Mouse (Mus musculus): ENCODE data around the gene Wnk1. TPM values are rescaled to one million over a fixed set of nuclear protein-coding genes. Genes with fewer than 3 reads are reported as not detected.
A peak's percentile ranks its signal among the peaks of the same experiment; 100 is the strongest.
"Not testable (repeated sequence)": the region's sequence is repeated elsewhere in the genome, so short reads cannot be mapped to it uniquely, and the experiment has no call there.

The Wnk1 gene
- 86.0 and 94.9 TPM in 2 replicates for polyA plus RNA-seq (2014; fragmentation: Nextera tagmentation; extraction: Ambion mirVana)

- Histone ChIP-seq H3K27ac (replicated peaks in 1 of 2; ENCODE audit: control insufficient read depth in 1 of 2, insufficient read depth in 1 of 2, low read depth in 2 of 2, low read length in 2 of 2) (peak within 1 kb of the TSS; percentile 97 to 99), H3K9me3 (ENCODE audit: control insufficient read depth, low read length) (no peaks in the 10 kb centered on the region), H3K9ac (ENCODE audit: low read length) (peak within 1 kb of the TSS; percentile 97), H3K27me3 (ENCODE audit: control insufficient read depth, insufficient read depth, low read length) (no peaks in the 10 kb centered on the region), H3K4me1 (ENCODE audit: control insufficient read depth in 2 of 2, insufficient read depth in 2 of 2, low read length in 2 of 2) (no peaks in the 10 kb centered on the region; a peak in 1 of 4 replicates), H3K4me3 (ENCODE audit: control insufficient read depth in 1 of 2, insufficient read depth in 1 of 2, low read depth in 1 of 2, low read length in 2 of 2) (peak within 1 kb of the TSS; percentile 73 to 78), H3K36me3 (ENCODE audit: control insufficient read depth, insufficient read depth, low read length) (peaks cover 6% of the 10 kb centered on the region), H3K4me2 (ENCODE audit: low read length) (peak within 1 kb of the TSS; percentile 90)
- ATAC-seq (ENCODE audit: insufficient number of reproducible peaks, insufficient read depth, low FRiP score, low read depth), result peak; percentile 93
- WGBS, result under 1% methylated on average over 50 of the region's 59 CpGs
These were observed at the start of gene Wnk1 for GRCm38 (mm10) chr6:120038366-120039255. Gene Wnk1 (minus strand): TSS chr6:120038672.

DNA sequence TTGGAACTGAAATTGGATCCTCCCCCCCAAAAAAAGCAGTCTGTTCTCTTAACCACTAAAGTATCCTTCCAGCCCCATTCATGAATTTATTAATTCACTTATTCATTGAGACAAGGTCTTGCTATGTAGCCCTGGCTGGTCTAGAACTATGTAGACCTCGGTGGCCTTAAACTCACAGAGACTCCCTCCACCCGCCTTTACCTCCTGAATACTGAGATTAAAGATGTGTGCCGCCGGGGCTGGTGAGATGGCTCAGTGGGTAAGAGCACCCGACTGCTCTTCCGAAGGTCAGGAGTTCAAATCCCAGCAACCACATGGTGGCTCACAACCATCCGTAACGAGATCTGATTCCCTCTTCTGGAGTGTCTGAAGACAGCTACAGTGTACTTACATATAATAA, 48.6 kb upstream of the Wnk1 start:
- not testable (repeated sequence) for H3K27me3 ChIP-seq (ENCODE audit: control insufficient read depth, insufficient read depth, low read length); H3K4me1 ChIP-seq (ENCODE audit: control insufficient read depth in 2 of 2, insufficient read depth in 2 of 2, low read length in 2 of 2); H3K27ac ChIP-seq (replicated peaks in 1 of 2; ENCODE audit: control insufficient read depth in 1 of 2, insufficient read depth in 1 of 2, low read depth in 2 of 2, low read length in 2 of 2); H3K9ac ChIP-seq (ENCODE audit: low read length); H3K4me2 ChIP-seq (ENCODE audit: low read length); H3K4me3 ChIP-seq (ENCODE audit: control insufficient read depth in 1 of 2, insufficient read depth in 1 of 2, low read depth in 1 of 2, low read length in 2 of 2); H3K9me3 ChIP-seq (ENCODE audit: control insufficient read depth, low read length); H3K36me3 ChIP-seq (ENCODE audit: control insufficient read depth, insufficient read depth, low read length); ATAC-seq (ENCODE audit: insufficient number of reproducible peaks, insufficient read depth, low FRiP score, low read depth)
- 89% methylated on average over 6 of the region's 8 CpGs for WGBS

- H3K9me3 ChIP-seq (ENCODE audit: control insufficient read depth, low read length), result no peaks in the 10 kb centered on the region
- H3K4me2 ChIP-seq (ENCODE audit: low read length), result no peak overlapping the region
- no peak for ATAC-seq (ENCODE audit: insufficient number of reproducible peaks, insufficient read depth, low FRiP score, low read depth)
- H3K9ac ChIP-seq (ENCODE audit: low read length), result no peak overlapping the region
- H3K27ac ChIP-seq (replicated peaks in 1 of 2; ENCODE audit: control insufficient read depth in 1 of 2, insufficient read depth in 1 of 2, low read depth in 2 of 2, low read length in 2 of 2), result no peak overlapping the region
- no peak overlapping the region for H3K4me3 ChIP-seq (ENCODE audit: control insufficient read depth in 1 of 2, insufficient read depth in 1 of 2, low read depth in 1 of 2, low read length in 2 of 2)
- WGBS, result 84% methylated on average over 3 of the region's 3 CpGs
- no peaks in the 10 kb centered on the region for H3K4me1 ChIP-seq (ENCODE audit: control insufficient read depth in 2 of 2, insufficient read depth in 2 of 2, low read length in 2 of 2)
- no peaks in the 10 kb centered on the region for H3K36me3 ChIP-seq (ENCODE audit: control insufficient read depth, insufficient read depth, low read length)
- H3K27me3 ChIP-seq (ENCODE audit: control insufficient read depth, insufficient read depth, low read length), result no peaks in the 10 kb centered on the region
These were observed 47.4 kb upstream of the Wnk1 start for GRCm38 (mm10) chr6:120085832-120086231.

- ATAC-seq (ENCODE audit: insufficient number of reproducible peaks, insufficient read depth, low FRiP score, low read depth), result no peak
- H3K9ac ChIP-seq (ENCODE audit: low read length), result no peak overlapping the region
- H3K4me1 ChIP-seq (ENCODE audit: control insufficient read depth in 2 of 2, insufficient read depth in 2 of 2, low read length in 2 of 2), result no peaks in the 10 kb centered on the region
- no peaks in the 10 kb centered on the region for H3K36me3 ChIP-seq (ENCODE audit: control insufficient read depth, insufficient read depth, low read length)
- no peaks in the 10 kb centered on the region for H3K9me3 ChIP-seq (ENCODE audit: control insufficient read depth, low read length)
- H3K4me2 ChIP-seq (ENCODE audit: low read length), result no peak overlapping the region
- no peak overlapping the region for H3K27ac ChIP-seq (replicated peaks in 1 of 2; ENCODE audit: control insufficient read depth in 1 of 2, insufficient read depth in 1 of 2, low read depth in 2 of 2, low read length in 2 of 2)
- H3K27me3 ChIP-seq (ENCODE audit: control insufficient read depth, insufficient read depth, low read length), result no peaks in the 10 kb centered on the region
- WGBS, result 88% methylated on average over 2 of the region's 2 CpGs
- H3K4me3 ChIP-seq (ENCODE audit: control insufficient read depth in 1 of 2, insufficient read depth in 1 of 2, low read depth in 1 of 2, low read length in 2 of 2), result no peak overlapping the region
These were observed 46.5 kb upstream of the Wnk1 start for GRCm38 (mm10) chr6:120084983-120085382.

GRCm38 (mm10) chr6:120083442-120083841, 45.0 kb upstream of the Wnk1 start:
- Histone ChIP-seq H3K27me3 (ENCODE audit: control insufficient read depth, insufficient read depth, low read length) (no peaks in the 10 kb centered on the region), H3K4me1 (ENCODE audit: control insufficient read depth in 2 of 2, insufficient read depth in 2 of 2, low read length in 2 of 2) (no peaks in the 10 kb centered on the region), H3K27ac (replicated peaks in 1 of 2; ENCODE audit: control insufficient read depth in 1 of 2, insufficient read depth in 1 of 2, low read depth in 2 of 2, low read length in 2 of 2) (no peak overlapping the region), H3K4me2 (ENCODE audit: low read length) (no peak overlapping the region), H3K9ac (ENCODE audit: low read length) (no peak overlapping the region), H3K36me3 (ENCODE audit: control insufficient read depth, insufficient read depth, low read length) (no peaks in the 10 kb centered on the region), H3K4me3 (ENCODE audit: control insufficient read depth in 1 of 2, insufficient read depth in 1 of 2, low read depth in 1 of 2, low read length in 2 of 2) (no peak overlapping the region), H3K9me3 (ENCODE audit: control insufficient read depth, low read length) (no peaks in the 10 kb centered on the region)
- no peak for ATAC-seq (ENCODE audit: insufficient number of reproducible peaks, insufficient read depth, low FRiP score, low read depth)
- 71% methylated on average over 6 of the region's 6 CpGs for WGBS

DNA sequence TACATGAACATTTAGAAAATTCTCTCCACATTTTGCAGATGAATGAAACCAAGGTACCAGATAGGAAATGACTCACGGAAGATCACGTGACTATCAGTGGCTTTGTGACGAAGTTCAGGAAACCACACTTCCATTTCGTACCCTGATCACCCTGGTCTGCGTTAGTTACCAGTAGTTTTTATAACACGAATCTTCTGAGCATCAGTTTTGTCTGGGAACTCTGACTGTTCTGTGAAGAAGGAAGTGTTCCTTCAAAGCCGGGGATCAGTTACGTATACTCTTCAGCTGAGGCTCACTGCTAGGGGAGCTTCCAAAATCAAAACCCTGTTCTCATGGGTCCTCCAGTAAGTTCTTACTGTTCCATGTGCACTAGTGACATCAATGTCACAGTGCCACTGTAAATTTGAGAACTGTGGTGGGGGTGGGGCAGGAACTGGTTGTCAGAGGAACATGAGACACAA, 44.5 kb upstream of the Wnk1 start:
- Histone ChIP-seq H3K4me2 (ENCODE audit: low read length) (no peak overlapping the region), H3K4me3 (ENCODE audit: control insufficient read depth in 1 of 2, insufficient read depth in 1 of 2, low read depth in 1 of 2, low read length in 2 of 2) (no peak overlapping the region), H3K9ac (ENCODE audit: low read length) (no peak overlapping the region), H3K4me1 (ENCODE audit: control insufficient read depth in 2 of 2, insufficient read depth in 2 of 2, low read length in 2 of 2) (no peaks in the 10 kb centered on the region), H3K27ac (replicated peaks in 1 of 2; ENCODE audit: control insufficient read depth in 1 of 2, insufficient read depth in 1 of 2, low read depth in 2 of 2, low read length in 2 of 2) (no peak overlapping the region), H3K36me3 (ENCODE audit: control insufficient read depth, insufficient read depth, low read length) (no peaks in the 10 kb centered on the region), H3K9me3 (ENCODE audit: control insufficient read depth, low read length) (no peaks in the 10 kb centered on the region), H3K27me3 (ENCODE audit: control insufficient read depth, insufficient read depth, low read length) (no peaks in the 10 kb centered on the region)
- WGBS, result 73% methylated on average over 8 of the region's 8 CpGs
- ATAC-seq (ENCODE audit: insufficient number of reproducible peaks, insufficient read depth, low FRiP score, low read depth), result no peak

- no peaks in the 10 kb centered on the region for H3K4me1 ChIP-seq (ENCODE audit: control insufficient read depth in 2 of 2, insufficient read depth in 2 of 2, low read length in 2 of 2)
These were observed 43.9 kb upstream of the Wnk1 start for GRCm38 (mm10) chr6:120082251-120082950.

More at GRCm38 (mm10) chr6:120082251-120082950, 43.9 kb upstream of the Wnk1 start:
- H3K4me3 ChIP-seq (ENCODE audit: control insufficient read depth in 1 of 2, insufficient read depth in 1 of 2, low read depth in 1 of 2, low read length in 2 of 2), result no peak overlapping the region
- H3K27ac ChIP-seq (replicated peaks in 1 of 2; ENCODE audit: control insufficient read depth in 1 of 2, insufficient read depth in 1 of 2, low read depth in 2 of 2, low read length in 2 of 2), result no peak overlapping the region
- H3K9ac ChIP-seq (ENCODE audit: low read length), result no peak overlapping the region
- no peaks in the 10 kb centered on the region for H3K27me3 ChIP-seq (ENCODE audit: control insufficient read depth, insufficient read depth, low read length)
- no peak overlapping the region for H3K4me2 ChIP-seq (ENCODE audit: low read length)
- no peaks in the 10 kb centered on the region for H3K36me3 ChIP-seq (ENCODE audit: control insufficient read depth, insufficient read depth, low read length)
- ATAC-seq (ENCODE audit: insufficient number of reproducible peaks, insufficient read depth, low FRiP score, low read depth), result no peak
- 90% methylated on average over 6 of the region's 6 CpGs for WGBS
- no peaks in the 10 kb centered on the region for H3K9me3 ChIP-seq (ENCODE audit: control insufficient read depth, low read length)
